Mouse (Mus musculus) CH12.LX (cell line): Measurements from ENCODE around the gene Ets2. TPM values are rescaled to one million over a fixed set of nuclear protein-coding genes. Genes with fewer than 3 reads are reported as not detected.

ENCODE experiments used
- DNase-seq: peaks from one replicate; pipeline ENCODE4 v3.0.0-alpha.2; 2013; ENCODE audit errors: extremely low read depth
- H3K27ac ChIP-seq: 2 replicates; pipeline ENCODE4 v1.5.1; 2012; ENCODE audit warnings: low read depth, mild to moderate bottlenecking, control low read depth, moderate library complexity; ENCODE audit not compliant: insufficient read depth
- H3K27me3 ChIP-seq: replicated peaks from 2 replicates; pipeline ENCODE3; 2012; ENCODE audit warnings: inconsistent platforms
- H3K36me3 ChIP-seq, 2 experiments: replicated peaks in 1 of 2; 2 replicates each; pipeline versions ENCODE3 to v1.6.1; 2012; ENCODE audit warnings: inconsistent platforms in 1 of 2, low read length in 1 of 2, mild to moderate bottlenecking in 1 of 2, mixed read lengths in 1 of 2, moderate library complexity in 1 of 2; ENCODE audit not compliant: control insufficient read depth in 1 of 2, insufficient read depth in 1 of 2
- H3K4me1 ChIP-seq, 2 experiments: 2 replicates each; pipeline ENCODE4 v1.6.1; 2012; ENCODE audit warnings: inconsistent platforms in 1 of 2, moderate library complexity in 1 of 2; ENCODE audit not compliant: insufficient read depth in 2 of 2, control insufficient read depth in 1 of 2
- H3K4me2 ChIP-seq: 2 replicates; pipeline ENCODE4 v1.6.1; 2012; ENCODE audit warnings: low read depth, mild to moderate bottlenecking, control low read depth; ENCODE audit not compliant: poor library complexity, insufficient read depth, severe bottlenecking
- H3K4me3 ChIP-seq, 3 experiments: fragments of 150-350 bp in 1 of 3; sonication (generic) in 1 of 3; replicated peaks in 1 of 3; 2 replicates each; pipeline versions ENCODE3 to v1.5.1; 2011 to 2012; ENCODE audit warnings: low read depth in 2 of 3, low read length in 2 of 3, mild to moderate bottlenecking in 2 of 3, moderate library complexity in 2 of 3, control low read depth in 1 of 3, improper control_type of control experiment in 1 of 3, inconsistent platforms in 1 of 3, mixed read lengths in 1 of 3; ENCODE audit not compliant: poor library complexity in 1 of 3
- H3K79me2 ChIP-seq: replicated peaks from 2 replicates; pipeline ENCODE4 v1.6.1; 2012; ENCODE audit warnings: mild to moderate bottlenecking, moderate library complexity; ENCODE audit not compliant: control insufficient read depth, poor library complexity, insufficient read depth, severe bottlenecking; ENCODE audit errors: extremely low read depth
- H3K9ac ChIP-seq: 2 replicates; pipeline ENCODE4 v1.6.1; 2012; ENCODE audit warnings: low read depth, mild to moderate bottlenecking, control low read depth, moderate library complexity; ENCODE audit not compliant: insufficient read depth
- H3K9me3 ChIP-seq: replicated peaks from 2 replicates; pipeline ENCODE3; 2012; ENCODE audit warnings: low read length, inconsistent platforms, mixed read lengths
- CHD1 ChIP-seq: IDR thresholded peaks from 2 replicates; pipeline ENCODE4 v1.6.1; 2012; ENCODE audit warnings: low read depth, low read length, improper control_type of control experiment, inconsistent platforms
- E2F4 ChIP-seq: IDR thresholded peaks from 2 replicates; pipeline ENCODE4 v1.6.1; 2011; ENCODE audit warnings: low read depth, low read length, improper control_type of control experiment; ENCODE audit not compliant: insufficient replicate concordance
- ELF1 ChIP-seq: IDR thresholded peaks from 2 replicates; pipeline ENCODE4 v1.6.1; 2014; ENCODE audit warnings: low read depth, mild to moderate bottlenecking, inconsistent platforms, low read length, improper control_type of control experiment
- GABPA ChIP-seq: IDR thresholded peaks from 2 replicates; pipeline ENCODE4 v1.6.1; 2012; ENCODE audit warnings: low read depth, low read length, improper control_type of control experiment, inconsistent platforms; ENCODE audit not compliant: insufficient replicate concordance
- HCFC1 ChIP-seq: IDR thresholded peaks from 2 replicates; pipeline ENCODE4 v1.6.1; 2012; ENCODE audit warnings: low read depth, mild to moderate bottlenecking, inconsistent platforms, low read length, improper control_type of control experiment
- JUND ChIP-seq: conservative IDR thresholded peaks from 2 replicates; pipeline ENCODE4 v1.6.1; 2011; ENCODE audit warnings: low read depth, low read length, improper control_type of control experiment
- KAT2A ChIP-seq: IDR thresholded peaks from 2 replicates; pipeline ENCODE4 v1.6.1; 2012; ENCODE audit warnings: low read length, improper control_type of control experiment, inconsistent platforms; ENCODE audit not compliant: insufficient replicate concordance
- MAFK ChIP-seq: IDR thresholded peaks from 2 replicates; pipeline ENCODE4 v1.6.1; 2011; ENCODE audit warnings: low read length, improper control_type of control experiment; ENCODE audit not compliant: insufficient replicate concordance
- MAX ChIP-seq: IDR thresholded peaks from 2 replicates; pipeline ENCODE4 v1.6.1; 2011; ENCODE audit warnings: low read length, improper control_type of control experiment
- MAZ ChIP-seq: IDR thresholded peaks from 2 replicates; pipeline ENCODE4 v1.6.1; 2012; ENCODE audit warnings: low read depth, mild to moderate bottlenecking, inconsistent platforms, low read length, improper control_type of control experiment, moderate library complexity
- MXI1 ChIP-seq: IDR thresholded peaks from 2 replicates; pipeline ENCODE4 v1.6.1; 2011; ENCODE audit warnings: mild to moderate bottlenecking, low read depth, low read length, improper control_type of control experiment
- MYC ChIP-seq: IDR thresholded peaks from 2 replicates; pipeline ENCODE4 v1.6.1; 2011; ENCODE audit warnings: low read depth, mild to moderate bottlenecking, improper control_type of control experiment, low read length
- NRF1 ChIP-seq: IDR thresholded peaks from 2 replicates; pipeline ENCODE4 v1.6.1; 2014; ENCODE audit warnings: low read depth, mild to moderate bottlenecking, inconsistent platforms, low read length, improper control_type of control experiment, moderate library complexity
- PAX5 ChIP-seq: IDR thresholded peaks from 2 replicates; pipeline ENCODE4 v1.6.1; 2012; ENCODE audit warnings: low read length, inconsistent platforms, mixed read lengths
- POLR2A ChIP-seq: IDR thresholded peaks from 2 replicates; pipeline ENCODE4 v1.6.1; 2011; ENCODE audit warnings: low read depth, mild to moderate bottlenecking, improper control_type of control experiment, low read length
- RAD21 ChIP-seq: IDR thresholded peaks from 2 replicates; pipeline ENCODE4 v1.6.1; 2011; ENCODE audit warnings: low read depth, mild to moderate bottlenecking, low read length, improper control_type of control experiment, moderate library complexity
- RCOR1 ChIP-seq: conservative IDR thresholded peaks from 2 replicates; pipeline ENCODE4 v1.6.1; 2012; ENCODE audit warnings: low read depth, mild to moderate bottlenecking, inconsistent platforms, low read length, improper control_type of control experiment
- SIN3A ChIP-seq: IDR thresholded peaks from 2 replicates; pipeline ENCODE4 v1.6.1; 2012; ENCODE audit warnings: low read length, improper control_type of control experiment, inconsistent platforms
- SMC3 ChIP-seq: IDR thresholded peaks from 2 replicates; pipeline ENCODE4 v1.6.1; 2011; ENCODE audit warnings: low read depth, low read length, improper control_type of control experiment
- TBP ChIP-seq: conservative IDR thresholded peaks from 2 replicates; pipeline ENCODE4 v1.6.1; 2011; ENCODE audit warnings: low read depth, low read length, improper control_type of control experiment
- UBTF ChIP-seq: IDR thresholded peaks from 2 replicates; pipeline ENCODE4 v1.6.1; 2012; ENCODE audit warnings: low read depth, mild to moderate bottlenecking, inconsistent platforms, low read length, improper control_type of control experiment, moderate library complexity
- USF1 ChIP-seq: IDR thresholded peaks from 2 replicates; pipeline ENCODE4 v1.6.1; 2014; ENCODE audit warnings: low read depth, mild to moderate bottlenecking, inconsistent platforms, low read length, improper control_type of control experiment
- ZC3H11A ChIP-seq: IDR thresholded peaks from 2 replicates; pipeline ENCODE4 v1.6.1; 2012; ENCODE audit warnings: low read depth, mild to moderate bottlenecking, inconsistent platforms, low read length, improper control_type of control experiment
- ZKSCAN1 ChIP-seq: IDR thresholded peaks from 2 replicates; pipeline ENCODE4 v1.6.1; 2012; ENCODE audit warnings: low read depth, inconsistent platforms, low read length, improper control_type of control experiment, borderline replicate concordance
- ZNF384 ChIP-seq: IDR thresholded peaks from 2 replicates; pipeline ENCODE4 v1.6.1; 2012; ENCODE audit warnings: low read depth, low read length, improper control_type of control experiment, inconsistent platforms
- dilution Hi-C: fragments of 300-500 bp; cut with MboI; formaldehyde crosslinking; loops from 2 replicates; pipeline ENCODE4 v1.14.3; 2020; ENCODE audit warnings: low sequenced_read_pairs; ENCODE audit not compliant: extremely low pct_unique_long_range_greater_than_20kb, extremely low pct_ligation_motif_present
- in situ Hi-C: fragments of 300-500 bp; cut with MboI; formaldehyde crosslinking; loops from 3 replicates; pipeline ENCODE4 v1.14.3; 2019; ENCODE audit warnings: low sequenced_read_pairs, low pct_ligation_motif_present, low pct_unique_long_range_greater_than_20kb, mixed read lengths
- polyA plus RNA-seq: library from polyadenylated mRNA; unstranded; fragments of >175 nt; gene quantifications from 2 replicates; pipeline ENCODE4 v1.2.1, GENCODE M21; 2012; ENCODE audit warnings: low read depth; ENCODE audit not compliant: insufficient read length
- total RNA-seq, 2 experiments: library from RNA; depleted of rRNA; stranded (reverse); fragments of 300-350 nt in 1 of 2; fragments of >200 nt in 1 of 2; gene quantifications; 2 replicates each; pipeline ENCODE4 v1.2.3; 2012 to 2014

Ets2 gene
- total and polyA plus RNA-seq, 3 experiments = 42.0 to 51.2 (median 43.2) TPM

GRCm38 (mm10) chr16:95676668-95677067 lies 25.2 kb upstream of the Ets2 start:
- Histone ChIP-seq H3K27me3 (peaks cover 2% of the 10 kb centered on the region), H3K36me3 (no peaks in the 10 kb centered on the region)

GRCm38 (mm10) chr16:95682431-95682892 lies 19.4 kb upstream of the Ets2 start:
- Histone ChIP-seq H3K27ac (no peak overlapping the region), H3K27me3 (peaks cover 2% of the 10 kb centered on the region), H3K79me2 (no peaks in the 10 kb centered on the region), H3K4me2 (no peak overlapping the region), H3K36me3 (no peaks in the 10 kb centered on the region), H3K4me3 (no peak overlapping the region), H3K9ac (no peak overlapping the region), H3K4me1 (peaks cover 3 to 11% of the 10 kb centered on the region in 2 experiments; a peak in 3 of 4 replicates), H3K9me3 (no peaks in the 10 kb centered on the region)
- TF ChIP-seq ZNF384 = no peak
- in situ Hi-C loops = no loop called here
- dilution Hi-C loops = no loop called here
- DNase-seq = no peak

More at GRCm38 (mm10) chr16:95676668-95677067, 25.2 kb upstream of the Ets2 start:
- Histone ChIP-seq H3K4me3 (no peak overlapping the region), H3K4me2 (no peak overlapping the region), H3K27ac (no peak overlapping the region), H3K4me1 (0 out of 4 replicates have a peak, but pooled peaks cover 0 to 4% of the 10 kb centered on the region in 2 experiments), H3K79me2 (no peaks in the 10 kb centered on the region), H3K9me3 (no peaks in the 10 kb centered on the region), H3K9ac (no peak overlapping the region)
- in situ Hi-C loops (no loop called here), dilution Hi-C loops (no loop called here)
- TF ChIP-seq POLR2A = no peak
- TF ChIP-seq MYC = no peak
- TF ChIP-seq HCFC1 = peak; percentile 78
- 0 out of 2 replicates have a peak, but pooled peaks have one; percentile 15 for TF ChIP-seq ELF1
- TF ChIP-seq ZKSCAN1 = no peak
- TF ChIP-seq MXI1 = no peak
- no peak for DNase-seq

- Histone ChIP-seq H3K9me3 (no peaks in the 10 kb centered on the region), H3K4me1 (peaks cover 3 to 11% of the 10 kb centered on the region in 2 experiments; a peak in 3 of 4 replicates), H3K9ac (no peak overlapping the region), H3K36me3 (no peaks in the 10 kb centered on the region), H3K79me2 (no peaks in the 10 kb centered on the region), H3K27ac (no peak overlapping the region), H3K27me3 (peaks cover 2% of the 10 kb centered on the region), H3K4me2 (no peak overlapping the region), H3K4me3 (no peak overlapping the region)
- in situ Hi-C loops (no loop called here), dilution Hi-C loops (no loop called here)
- TF ChIP-seq PAX5 (no peak), SIN3A (no peak), RCOR1 (no peak), CHD1 (no peak), KAT2A (no peak), GABPA (no peak), SMC3 (no peak), UBTF (no peak), MAZ (no peak), RAD21 (no peak), ZC3H11A (no peak), TBP (no peak), MAX (no peak), USF1 (no peak), ZNF384 (no peak), ZKSCAN1 (no peak), E2F4 (no peak), JUND (no peak), MAFK (no peak), NRF1 (no peak)
- no peak for DNase-seq
Observed at GRCm38 (mm10) chr16:95685807-95686206, 16.1 kb upstream of the Ets2 start.
